In the genomic region with DNA sequence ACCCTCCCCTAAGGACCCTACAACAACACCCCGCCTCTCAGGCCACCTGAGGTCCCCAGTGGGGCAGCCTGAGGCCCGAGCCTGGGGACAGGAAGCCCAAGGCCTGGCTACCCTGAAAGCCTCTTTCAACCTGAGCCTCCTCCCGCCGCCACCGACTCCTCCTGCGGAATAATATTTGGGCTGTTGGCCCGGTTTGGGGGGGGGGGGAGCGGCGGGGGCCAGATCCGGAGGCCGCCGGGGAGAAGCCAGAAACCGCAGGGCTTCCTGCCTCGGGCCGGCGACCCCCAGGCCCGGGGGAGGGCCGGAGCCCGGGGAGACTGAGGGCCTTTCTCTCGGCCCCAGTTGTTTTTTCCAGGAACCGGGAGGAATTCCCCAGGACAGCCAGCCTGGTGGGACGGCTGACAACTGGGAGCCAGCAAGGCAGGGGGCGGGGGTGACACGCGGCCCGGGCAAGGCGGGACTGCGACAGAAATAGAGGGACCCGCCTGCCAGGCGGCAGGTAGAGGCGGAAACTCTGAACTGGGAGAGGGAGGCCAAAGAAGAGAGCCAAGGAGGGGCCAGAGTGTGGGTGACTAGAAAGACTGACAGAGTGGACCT, we compare ENCODE assay signal across 8 mouse cellular contexts. TPM values are rescaled to one million over a fixed set of nuclear protein-coding genes. Genes with fewer than 3 reads are reported as not detected.
DNase-seq lines count a peak whose midpoint lies in the region; ATAC-seq and TF ChIP-seq lines count a peak whose summit lies in the region.

No protein-coding gene starts in this region.

- no peak for TF ChIP-seq CTCF in liver, embryonic 14.5 days (IDR thresholded peaks at IDR 0.05; ENCODE audit: low read depth)

- peaks cover 6% of the 10 kb centered on the region for H3K36me3 ChIP-seq in kidney, embryonic 14.5 days (ENCODE audit: control insufficient read depth, insufficient read depth, low read length)
- H3K36me3 ChIP-seq in embryonic facial prominence, embryonic 14.5 days (ENCODE audit: control insufficient read depth, insufficient read depth, low read length), result peaks cover 9% of the 10 kb centered on the region
- no peaks in the 10 kb centered on the region for H3K36me3 ChIP-seq in hindbrain, embryonic 11.5 days (ENCODE audit: control insufficient read depth, insufficient read depth, low read length)
- no peaks in the 10 kb centered on the region for H3K36me3 ChIP-seq in liver, embryonic 14.5 days (replicated peaks; ENCODE audit: control insufficient read depth, insufficient read depth, low read depth)
- 0 out of 2 replicates have a peak, but pooled peaks cover 4% of the 10 kb centered on the region for H3K36me3 ChIP-seq in neural tube, embryonic 14.5 days (ENCODE audit: control insufficient read depth, insufficient read depth, low read length)

- peak overlapping the region; percentile 70 for H3K4me2 ChIP-seq in kidney, embryonic 14.5 days (replicated peaks; ENCODE audit: low read depth, low read length)
- H3K4me2 ChIP-seq in embryonic facial prominence, embryonic 14.5 days (ENCODE audit: low read depth, low read length), result peak overlapping the region; percentile 69
- peak overlapping the region; percentile 37 for H3K4me2 ChIP-seq in hindbrain, embryonic 11.5 days (replicated peaks; ENCODE audit: low read depth, low read length)
- peak overlapping the region; percentile 61 for H3K4me2 ChIP-seq in liver, embryonic 14.5 days (ENCODE audit: low read depth)
- peak overlapping the region; percentile 41 for H3K4me2 ChIP-seq in neural tube, embryonic 14.5 days (ENCODE audit: low read depth, low read length)

- WGBS in kidney, embryonic 14.5 days, result 3% methylated on average over 29 of the region's 31 CpGs
- 4% methylated on average over 14 of the region's 31 CpGs for WGBS in embryonic facial prominence, embryonic 14.5 days
- 3% methylated on average over 28 of the region's 31 CpGs for WGBS in hindbrain, embryonic 11.5 days
- WGBS in liver, embryonic 14.5 days (ENCODE audit: insufficient replicate concordance), result 2% methylated on average over 29 of the region's 31 CpGs
- WGBS in neural tube, embryonic 14.5 days, result 6% methylated on average over 26 of the region's 31 CpGs

- H3K27me3 ChIP-seq in kidney, embryonic 14.5 days (ENCODE audit: control insufficient read depth, insufficient read depth, low read length), result no peaks in the 10 kb centered on the region
- H3K27me3 ChIP-seq in embryonic facial prominence, embryonic 14.5 days (replicated peaks; ENCODE audit: control insufficient read depth, insufficient read depth, low read length), result no peaks in the 10 kb centered on the region
- no peaks in the 10 kb centered on the region for H3K27me3 ChIP-seq in hindbrain, embryonic 11.5 days (ENCODE audit: control insufficient read depth, insufficient read depth, low read length)
- H3K27me3 ChIP-seq in liver, embryonic 14.5 days (ENCODE audit: control insufficient read depth, insufficient read depth, low read length), result no peaks in the 10 kb centered on the region
- H3K27me3 ChIP-seq in neural tube, embryonic 14.5 days (ENCODE audit: control insufficient read depth, insufficient read depth, low read length), result no peaks in the 10 kb centered on the region

- DNase-seq in kidney, adult 8-10 months, result no peak
- peak; percentile 61 for DNase-seq in embryonic facial prominence, embryonic 14.5 days (ENCODE audit: low spot score)
- peak; percentile 37 for DNase-seq in hindbrain, embryonic 11.5 days (ENCODE audit: low spot score)
- no peak for DNase-seq in liver, embryonic 14.5 days (ENCODE audit: low read depth in 3 of 3, low spot score in 3 of 3)
- no peak for DNase-seq in right cerebral cortex, postnatal 36 days (ENCODE audit: low spot score in 2 of 2)
- no peak for DNase-seq in layer of hippocampus, postnatal 14 days (ENCODE audit: low spot score in 2 of 2)

- H3K9ac ChIP-seq in kidney, embryonic 14.5 days (ENCODE audit: low read depth, low read length), result peak overlapping the region; percentile 78
- peak overlapping the region; percentile 67 for H3K9ac ChIP-seq in embryonic facial prominence, embryonic 14.5 days (ENCODE audit: low read depth, low read length)
- H3K9ac ChIP-seq in hindbrain, embryonic 11.5 days (ENCODE audit: low read depth, low read length), result peak overlapping the region; percentile 69
- H3K9ac ChIP-seq in liver, embryonic 14.5 days (replicated peaks), result peak overlapping the region; percentile 44; the same call in 1 of the 2 replicates
- H3K9ac ChIP-seq in neural tube, embryonic 14.5 days (replicated peaks; ENCODE audit: low read depth, low read length), result peak overlapping the region; percentile 25; the same call in 1 of the 2 replicates

- H3K4me1 ChIP-seq in kidney, embryonic 14.5 days (ENCODE audit: control insufficient read depth, insufficient read depth, low read length), result peaks cover 26% of the 10 kb centered on the region
- peaks cover 11% of the 10 kb centered on the region for H3K4me1 ChIP-seq in embryonic facial prominence, embryonic 14.5 days (ENCODE audit: control insufficient read depth, insufficient read depth, low read length)
- H3K4me1 ChIP-seq in hindbrain, embryonic 11.5 days (replicated peaks; ENCODE audit: control insufficient read depth, insufficient read depth, low read length), result no peaks in the 10 kb centered on the region; the same call in 1 of the 2 replicates
- peaks cover 3 to 5% of the 10 kb centered on the region in 2 experiments; a peak in 1 of 4 replicates for H3K4me1 ChIP-seq in liver, embryonic 14.5 days (replicated peaks; ENCODE audit: control insufficient read depth in 2 of 2, insufficient read depth in 2 of 2, low read length in 1 of 2)
- H3K4me1 ChIP-seq in neural tube, embryonic 14.5 days (ENCODE audit: control insufficient read depth, insufficient read depth, low read length), result 0 out of 2 replicates have a peak, but pooled peaks cover 7% of the 10 kb centered on the region

- peak; percentile 37; the same call in 1 of the 2 replicates for ATAC-seq in kidney, embryonic 14.5 days (ENCODE audit: low FRiP score, low TSS enrichment)
- peak; percentile 27 for ATAC-seq in embryonic facial prominence, embryonic 14.5 days (ENCODE audit: low read depth)
- peak; percentile 31 for ATAC-seq in hindbrain, embryonic 11.5 days (ENCODE audit: low FRiP score)
- ATAC-seq in liver, embryonic 14.5 days (ENCODE audit: insufficient read depth), result peak; percentile 32; the same call in 1 of the 2 replicates
- no peak for ATAC-seq in neural tube, embryonic 14.5 days (ENCODE audit: low read depth)

- H3K9me3 ChIP-seq in kidney, embryonic 14.5 days (ENCODE audit: control insufficient read depth, low read length), result no peaks in the 10 kb centered on the region
- H3K9me3 ChIP-seq in embryonic facial prominence, embryonic 14.5 days (ENCODE audit: control insufficient read depth, low read length), result no peaks in the 10 kb centered on the region
- no peaks in the 10 kb centered on the region for H3K9me3 ChIP-seq in hindbrain, embryonic 11.5 days (ENCODE audit: control insufficient read depth, low read length)
- no peaks in the 10 kb centered on the region for H3K9me3 ChIP-seq in liver, embryonic 14.5 days (ENCODE audit: control insufficient read depth, low read length)
- no peaks in the 10 kb centered on the region for H3K9me3 ChIP-seq in neural tube, embryonic 14.5 days (ENCODE audit: control insufficient read depth, low read length)

- H3K27ac ChIP-seq in kidney, embryonic 14.5 days (ENCODE audit: low read depth, low read length), result peak overlapping the region; percentile 74
- H3K27ac ChIP-seq in embryonic facial prominence, embryonic 14.5 days (replicated peaks; ENCODE audit: low read depth, low read length), result peak overlapping the region; percentile 72
- H3K27ac ChIP-seq in hindbrain, embryonic 11.5 days (ENCODE audit: low read depth, low read length), result no peak overlapping the region
- H3K27ac ChIP-seq in liver, embryonic 14.5 days, result no peak overlapping the region
- no peak overlapping the region for H3K27ac ChIP-seq in neural tube, embryonic 14.5 days (ENCODE audit: low read depth, low read length)

- H3K4me3 ChIP-seq in kidney, embryonic 14.5 days (ENCODE audit: low read length), result peak overlapping the region; percentile 40
- H3K4me3 ChIP-seq in embryonic facial prominence, embryonic 14.5 days (ENCODE audit: low read depth, low read length), result peak overlapping the region; percentile 34
- peak overlapping the region; percentile 26 for H3K4me3 ChIP-seq in hindbrain, embryonic 11.5 days (ENCODE audit: low read depth, low read length)
- H3K4me3 ChIP-seq in liver, embryonic 14.5 days (ENCODE audit: insufficient read depth in 1 of 2, low read depth in 2 of 2, low read length in 2 of 2), result peak overlapping the region; percentile 1 to 26; a peak in 3 of 4 replicates
- peak overlapping the region; percentile 5; the same call in 1 of the 2 replicates for H3K4me3 ChIP-seq in neural tube, embryonic 14.5 days (ENCODE audit: low read depth, low read length)

- TF ChIP-seq EP300 in liver, embryonic 14.5 days (IDR thresholded peaks at IDR 0.05; ENCODE audit: low read depth), result no peak

RNA-seq across cellular contexts. Expression of gene Irf2bp1, which starts 8.3 kb away (rescaled TPM):
- 28.6 and 30.3 TPM in 2 replicates for polyA plus RNA-seq in kidney, embryonic 14.5 days (2014; fragmentation: Nextera tagmentation; extraction: Ambion mirVana)
- 26.6 and 27.4 TPM in 2 replicates for polyA plus RNA-seq in embryonic facial prominence, embryonic 14.5 days (2014; fragmentation: Nextera tagmentation; extraction: Ambion mirVana)
- polyA plus RNA-seq in hindbrain, embryonic 11.5 days (2014; fragmentation: Nextera tagmentation; extraction: Ambion mirVana), result 25.2 and 26.0 TPM in 2 replicates
- polyA plus RNA-seq in liver, embryonic 14.5 days (2012; rRNA removed), result 6.8 and 8.3 TPM in 2 replicates
- polyA plus RNA-seq in liver, embryonic 14.5 days (2014; fragmentation: Nextera tagmentation; extraction: Ambion mirVana), result 6.8 and 7.9 TPM in 2 replicates
- polyA plus RNA-seq in neural tube, embryonic 14.5 days (2014; fragmentation: Nextera tagmentation; extraction: Ambion mirVana), result 29.7 and 30.3 TPM in 2 replicates
- 10 to 100 TPM; 43.7 to 44.5 TPM for total RNA-seq in layer of hippocampus, postnatal 14 days (2021)

RNA-seq across cellular contexts. Expression of gene Foxa3, which starts 11.2 kb away (rescaled TPM):
- polyA plus RNA-seq in kidney, embryonic 14.5 days (2014; fragmentation: Nextera tagmentation; extraction: Ambion mirVana), result not detected in 2 replicates
- polyA plus RNA-seq in embryonic facial prominence, embryonic 14.5 days (2014; fragmentation: Nextera tagmentation; extraction: Ambion mirVana), result 0.56 and 1.6 TPM in 2 replicates
- not detected in 2 replicates for polyA plus RNA-seq in hindbrain, embryonic 11.5 days (2014; fragmentation: Nextera tagmentation; extraction: Ambion mirVana)
- polyA plus RNA-seq in liver, embryonic 14.5 days (2012; rRNA removed), result 12.2 and 13.9 TPM in 2 replicates
- 25.7 and 26.5 TPM in 2 replicates for polyA plus RNA-seq in liver, embryonic 14.5 days (2014; fragmentation: Nextera tagmentation; extraction: Ambion mirVana)
- not detected in 2 replicates for polyA plus RNA-seq in neural tube, embryonic 14.5 days (2014; fragmentation: Nextera tagmentation; extraction: Ambion mirVana)
- total RNA-seq in layer of hippocampus, postnatal 14 days (2021), result not detected

RNA-seq across cellular contexts. Expression of gene Sympk, which starts 12.1 kb away (rescaled TPM):
- 26.7 and 39.4 TPM in 2 replicates for polyA plus RNA-seq in kidney, embryonic 14.5 days (2014; fragmentation: Nextera tagmentation; extraction: Ambion mirVana)
- polyA plus RNA-seq in embryonic facial prominence, embryonic 14.5 days (2014; fragmentation: Nextera tagmentation; extraction: Ambion mirVana), result 23.6 and 23.8 TPM in 2 replicates
- 29.4 and 30.5 TPM in 2 replicates for polyA plus RNA-seq in hindbrain, embryonic 11.5 days (2014; fragmentation: Nextera tagmentation; extraction: Ambion mirVana)
- polyA plus RNA-seq in liver, embryonic 14.5 days (2012; rRNA removed), result 27.3 and 29.1 TPM in 2 replicates
- polyA plus RNA-seq in liver, embryonic 14.5 days (2014; fragmentation: Nextera tagmentation; extraction: Ambion mirVana), result 10.7 and 11.8 TPM in 2 replicates
- 16.8 and 16.9 TPM in 2 replicates for polyA plus RNA-seq in neural tube, embryonic 14.5 days (2014; fragmentation: Nextera tagmentation; extraction: Ambion mirVana)
- 100 to 1,000 TPM; 103 to 105 TPM for total RNA-seq in layer of hippocampus, postnatal 14 days (2021)

RNA-seq across cellular contexts. Expression of gene Mypop, which starts 21.1 kb away (rescaled TPM):
- polyA plus RNA-seq in kidney, embryonic 14.5 days (2014; fragmentation: Nextera tagmentation; extraction: Ambion mirVana), result 3.9 and 4.9 TPM in 2 replicates
- polyA plus RNA-seq in embryonic facial prominence, embryonic 14.5 days (2014; fragmentation: Nextera tagmentation; extraction: Ambion mirVana), result 4.0 and 4.2 TPM in 2 replicates
- 4.6 TPM in 2 replicates for polyA plus RNA-seq in hindbrain, embryonic 11.5 days (2014; fragmentation: Nextera tagmentation; extraction: Ambion mirVana)
- 0.20 and 0.21 TPM in 2 replicates for polyA plus RNA-seq in liver, embryonic 14.5 days (2012; rRNA removed)
- polyA plus RNA-seq in liver, embryonic 14.5 days (2014; fragmentation: Nextera tagmentation; extraction: Ambion mirVana), result 0.30 and 0.34 TPM in 2 replicates
- 6.0 and 6.9 TPM in 2 replicates for polyA plus RNA-seq in neural tube, embryonic 14.5 days (2014; fragmentation: Nextera tagmentation; extraction: Ambion mirVana)
- total RNA-seq in layer of hippocampus, postnatal 14 days (2021), result 10 to 100 TPM; 35.6 to 40.5 TPM

RNA-seq across cellular contexts. Expression of gene Nanos2, which starts 24.9 kb away (rescaled TPM):
- polyA plus RNA-seq in kidney, embryonic 14.5 days (2014; fragmentation: Nextera tagmentation; extraction: Ambion mirVana), result not detected in 2 replicates
- not detected in 2 replicates for polyA plus RNA-seq in embryonic facial prominence, embryonic 14.5 days (2014; fragmentation: Nextera tagmentation; extraction: Ambion mirVana)
- 0.46 TPM in 1 of 2 replicates, not detected in the other for polyA plus RNA-seq in hindbrain, embryonic 11.5 days (2014; fragmentation: Nextera tagmentation; extraction: Ambion mirVana)
- polyA plus RNA-seq in liver, embryonic 14.5 days (2012; rRNA removed), result not detected in 2 replicates
- not detected in 2 replicates for polyA plus RNA-seq in liver, embryonic 14.5 days (2014; fragmentation: Nextera tagmentation; extraction: Ambion mirVana)
- polyA plus RNA-seq in neural tube, embryonic 14.5 days (2014; fragmentation: Nextera tagmentation; extraction: Ambion mirVana), result 0.84 and 1.1 TPM in 2 replicates
- 1 to 10 TPM in 1 of 2 experiments, under 1 TPM in 1; 0.48 to 1.3 TPM for total RNA-seq in layer of hippocampus, postnatal 14 days (2021)

Comparison
In these comparisons a context has a peak if more than half of its experiments do, and no peak if none do; other contexts are left out.
1. H3K27ac ChIP-seq: peak in kidney, embryonic 14.5 days (single experiment) and embryonic facial prominence, embryonic 14.5 days (single experiment); none in hindbrain, embryonic 11.5 days (single experiment), liver, embryonic 14.5 days (single experiment) and neural tube, embryonic 14.5 days (single experiment).
2. H3K9ac ChIP-seq: peak in every context shown above with its lines; median percentile 78 in kidney, embryonic 14.5 days; 69 in hindbrain, embryonic 11.5 days; 67 in embryonic facial prominence, embryonic 14.5 days; 44 in liver, embryonic 14.5 days; 25 in neural tube, embryonic 14.5 days.
3. DNase-seq: peak in embryonic facial prominence, embryonic 14.5 days (single experiment) and hindbrain, embryonic 11.5 days (single experiment); none in kidney, adult 8-10 months (0 of 2), liver, embryonic 14.5 days (0 of 3), right cerebral cortex, postnatal 36 days (0 of 2) and layer of hippocampus, postnatal 14 days (0 of 2).
4. Peak in every context shown above with its lines, with median percentiles within 50 percentile points of each other: H3K4me2 ChIP-seq and H3K4me3 ChIP-seq.